Mouse (Mus musculus) cerebellum, adult 2 months (tissue): ENCODE measurements around the gene Wdr20.

Experiments
- CTCF ChIP-seq: fragments of 200-500 bp; IDR thresholded peaks from 2 replicates; pipeline ENCODE4 v1.5.1; 2011; ENCODE audit warnings: low read depth, mild to moderate bottlenecking, control low read depth, low read length, moderate library complexity, borderline replicate concordance; ENCODE audit not compliant: insufficient read depth
- POLR2A ChIP-seq: fragments of 200-500 bp; IDR thresholded peaks from 2 replicates; pipeline ENCODE4 v1.6.1; 2011; ENCODE audit warnings: low read length, control low read depth, borderline replicate concordance; ENCODE audit not compliant: insufficient read depth

DNA sequence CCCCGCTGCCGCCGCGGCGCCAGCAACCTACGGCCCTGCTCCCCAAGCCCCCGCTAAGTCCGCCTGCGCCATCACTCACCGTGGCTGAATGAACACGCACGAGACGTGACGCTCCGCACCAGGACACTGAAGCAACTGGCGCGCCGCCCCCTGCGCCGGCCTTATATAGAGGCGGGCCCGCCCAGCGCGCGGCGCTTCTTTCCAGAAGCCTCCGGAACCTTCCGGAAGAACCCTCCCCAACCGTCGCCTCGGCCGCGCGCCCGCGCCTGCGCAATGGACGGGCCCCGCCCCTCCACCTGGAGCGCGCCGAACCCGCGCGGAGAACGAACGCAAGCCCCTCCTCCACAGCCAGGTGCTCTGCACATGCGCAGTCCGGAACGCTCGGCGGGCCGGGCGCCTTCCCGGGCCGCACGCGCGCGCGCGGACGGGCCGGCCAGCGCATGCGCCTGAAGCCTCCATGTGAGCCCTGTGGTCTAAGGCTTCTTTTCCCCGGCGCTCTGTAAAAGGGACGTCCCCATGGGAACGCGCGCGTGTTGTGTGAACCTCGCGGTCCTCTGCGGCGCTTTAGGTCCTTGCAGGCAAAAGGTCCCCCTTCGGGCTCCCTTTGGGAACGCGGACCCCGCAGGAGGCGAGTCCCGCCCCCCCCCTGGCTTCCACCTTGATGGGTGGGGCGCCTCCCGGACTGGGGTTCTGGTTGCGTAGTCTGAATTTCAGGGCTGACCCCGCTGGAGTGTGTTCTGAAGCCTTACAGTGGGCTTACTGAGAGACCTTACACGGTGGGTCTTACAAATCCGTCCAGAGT, 41.4 kb upstream of the Wdr20 start:
- no peak for TF ChIP-seq CTCF
- peak; percentile 93 for TF ChIP-seq POLR2A
